Mouse (Mus musculus): ENCODE data around the gene Zbtb2. TPM values are rescaled to one million over a fixed set of nuclear protein-coding genes. Genes with fewer than 3 reads are reported as not detected.

The Zbtb2 gene
- polyA plus RNA-seq, 1 experiment from 2014 or later = 16.9 TPM

GRCm38 (mm10) chr10:4376931-4377330 lies 11.0 kb downstream of the Zbtb2 start:
- Histone ChIP-seq H3K27me3 (no peaks in the 10 kb centered on the region), H3K4me3 (no peak overlapping the region), H3K9ac (no peak overlapping the region), H3K36me3 (peaks cover 11% of the 10 kb centered on the region), H3K9me3 (no peaks in the 10 kb centered on the region), H3K27ac (replicated peaks) (no peak overlapping the region), H3K4me1 (replicated peaks) (peaks cover 5% of the 10 kb centered on the region), H3K4me2 (no peak overlapping the region)
- no peak for ATAC-seq (ENCODE audit: low read depth)
- WGBS = 88% methylated on average over 7 of the region's 7 CpGs

GRCm38 (mm10) chr10:4376461-4376860 lies 11.4 kb downstream of the Zbtb2 start:
- ATAC-seq (ENCODE audit: low read depth) = no peak
- Histone ChIP-seq H3K4me2 (no peak overlapping the region), H3K36me3 (peaks cover 11% of the 10 kb centered on the region), H3K9me3 (no peaks in the 10 kb centered on the region), H3K9ac (no peak overlapping the region), H3K4me1 (replicated peaks) (peaks cover 5% of the 10 kb centered on the region), H3K27ac (replicated peaks) (no peak overlapping the region), H3K4me3 (no peak overlapping the region), H3K27me3 (no peaks in the 10 kb centered on the region)
- WGBS = 76% methylated on average over 7 of the region's 7 CpGs

GRCm38 (mm10) chr10:4375267-4375666 lies 12.6 kb downstream of the Zbtb2 start:
- WGBS = 24% methylated on average over 7 of the region's 7 CpGs

GRCm38 (mm10) chr10:4374734-4375133 lies 13.2 kb downstream of the Zbtb2 start:
- Histone ChIP-seq H3K36me3 (peaks cover 17% of the 10 kb centered on the region), H3K4me2 (no peak overlapping the region), H3K9me3 (no peaks in the 10 kb centered on the region), H3K9ac (no peak overlapping the region), H3K4me1 (replicated peaks) (peaks cover 5% of the 10 kb centered on the region), H3K27me3 (no peaks in the 10 kb centered on the region), H3K27ac (replicated peaks) (no peak overlapping the region), H3K4me3 (no peak overlapping the region)
- no peak for ATAC-seq (ENCODE audit: low read depth)
- WGBS = 85% methylated on average over 4 of the region's 4 CpGs

More at GRCm38 (mm10) chr10:4375267-4375666, 12.6 kb downstream of the Zbtb2 start:
- peaks cover 11% of the 10 kb centered on the region for H3K36me3 ChIP-seq
- ATAC-seq (ENCODE audit: low read depth) = no peak
- H3K27ac ChIP-seq (replicated peaks) = no peak overlapping the region
- no peaks in the 10 kb centered on the region for H3K27me3 ChIP-seq
- H3K4me1 ChIP-seq (replicated peaks) = peaks cover 5% of the 10 kb centered on the region
- H3K9me3 ChIP-seq = no peaks in the 10 kb centered on the region
- H3K4me2 ChIP-seq = no peak overlapping the region
- H3K4me3 ChIP-seq = no peak overlapping the region
- no peak overlapping the region for H3K9ac ChIP-seq

- H3K9ac ChIP-seq = no peak overlapping the region
- 93% methylated on average over 7 of the region's 7 CpGs for WGBS
- no peak for ATAC-seq (ENCODE audit: low read depth)
These were observed 13.7 kb downstream of the Zbtb2 start for GRCm38 (mm10) chr10:4374239-4374638.

GRCm38 (mm10) chr10:4373558-4373957 lies 14.3 kb downstream of the Zbtb2 start:
- no peak for ATAC-seq (ENCODE audit: low read depth)
- H3K4me3 ChIP-seq = no peak overlapping the region
- WGBS = 88% methylated on average over 4 of the region's 4 CpGs
- H3K27me3 ChIP-seq = no peaks in the 10 kb centered on the region
- H3K9me3 ChIP-seq = no peaks in the 10 kb centered on the region
- peaks cover 28% of the 10 kb centered on the region for H3K36me3 ChIP-seq
- H3K27ac ChIP-seq (replicated peaks) = no peak overlapping the region
- H3K4me1 ChIP-seq (replicated peaks) = peaks cover 5% of the 10 kb centered on the region
- no peak overlapping the region for H3K4me2 ChIP-seq
- H3K9ac ChIP-seq = no peak overlapping the region

More at GRCm38 (mm10) chr10:4374239-4374638, 13.7 kb downstream of the Zbtb2 start:
- Histone ChIP-seq H3K4me2 (no peak overlapping the region), H3K4me3 (no peak overlapping the region), H3K9me3 (no peaks in the 10 kb centered on the region), H3K4me1 (replicated peaks) (peaks cover 5% of the 10 kb centered on the region), H3K27ac (replicated peaks) (no peak overlapping the region), H3K36me3 (peaks cover 21% of the 10 kb centered on the region), H3K27me3 (no peaks in the 10 kb centered on the region)

DNA sequence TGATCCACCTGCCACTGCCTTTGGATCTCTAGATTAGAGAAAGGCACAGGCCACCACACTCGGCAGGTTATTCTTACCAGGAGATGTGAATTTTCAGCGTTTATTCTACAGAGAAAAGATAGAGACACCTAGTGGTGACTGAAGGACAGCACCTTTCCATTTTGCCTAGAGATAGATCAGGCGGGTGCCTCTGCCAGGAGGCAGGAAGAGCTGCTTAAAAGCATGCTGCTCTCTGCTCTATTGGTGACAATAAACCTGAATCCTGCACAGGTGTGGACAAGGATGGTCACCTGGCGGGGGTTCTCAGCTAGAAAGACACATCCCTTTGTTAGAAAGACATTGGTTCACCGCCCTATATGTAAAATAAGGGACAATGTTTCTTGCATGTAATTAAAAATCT lies 15.9 kb downstream of the Zbtb2 start:
- ATAC-seq (ENCODE audit: low read depth) = peak; percentile 45; the same call in 1 of the 2 replicates
- Histone ChIP-seq H3K27me3 (no peaks in the 10 kb centered on the region), H3K4me2 (no peak overlapping the region), H3K9ac (no peak overlapping the region), H3K4me1 (replicated peaks) (peaks cover 5% of the 10 kb centered on the region), H3K9me3 (peaks cover 2% of the 10 kb centered on the region; the same call in 1 of the 2 replicates), H3K36me3 (peaks cover 43% of the 10 kb centered on the region), H3K4me3 (no peak overlapping the region), H3K27ac (replicated peaks) (no peak overlapping the region)
- 49% methylated on average over 5 of the region's 5 CpGs for WGBS

- H3K36me3 ChIP-seq = peaks cover 59% of the 10 kb centered on the region
- no peak overlapping the region for H3K4me3 ChIP-seq
- WGBS = 91% methylated on average over 11 of the region's 11 CpGs
- ATAC-seq (ENCODE audit: low read depth) = no peak
- peaks cover under 1% of the 10 kb centered on the region; the same call in 1 of the 2 replicates for H3K4me1 ChIP-seq (replicated peaks)
- H3K4me2 ChIP-seq = no peak overlapping the region
- no peaks in the 10 kb centered on the region for H3K27me3 ChIP-seq
- H3K9me3 ChIP-seq = peaks cover 4% of the 10 kb centered on the region; the same call in 1 of the 2 replicates
- no peak overlapping the region for H3K27ac ChIP-seq (replicated peaks)
- no peak overlapping the region for H3K9ac ChIP-seq
These were observed 17.8 kb downstream of the Zbtb2 start for GRCm38 (mm10) chr10:4370105-4370504.

DNA sequence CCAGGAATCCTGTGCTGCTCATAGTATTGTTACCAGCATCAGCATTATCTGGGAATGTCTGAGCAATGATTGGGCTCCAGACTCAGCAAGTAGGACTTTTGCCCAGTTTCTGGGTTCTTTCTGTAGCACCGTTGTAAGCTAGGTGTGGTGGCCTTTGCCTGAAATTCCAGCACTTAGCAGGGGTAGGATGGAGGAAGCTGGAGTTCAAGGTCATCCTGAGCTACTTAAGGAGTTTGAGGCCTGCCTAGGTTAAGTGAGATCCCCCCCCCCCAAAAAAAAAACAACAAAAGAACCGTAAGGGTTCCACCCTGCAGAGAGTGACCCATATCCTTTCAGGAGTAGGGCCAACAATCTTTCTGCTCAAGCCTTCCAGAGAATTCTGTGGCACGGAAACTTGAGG lies 23.3 kb downstream of the Zbtb2 start:
- no peak overlapping the region for H3K9ac ChIP-seq
- H3K4me1 ChIP-seq (replicated peaks) = no peaks in the 10 kb centered on the region
- WGBS = 91% methylated on average over 3 of the region's 3 CpGs
- H3K9me3 ChIP-seq = peaks cover 13% of the 10 kb centered on the region
- H3K4me3 ChIP-seq = no peak overlapping the region
- peaks cover 42% of the 10 kb centered on the region for H3K36me3 ChIP-seq
- no peak for ATAC-seq (ENCODE audit: low read depth)
- H3K27me3 ChIP-seq = no peaks in the 10 kb centered on the region
- no peak overlapping the region for H3K4me2 ChIP-seq
- H3K27ac ChIP-seq (replicated peaks) = no peak overlapping the region

- H3K36me3 ChIP-seq = peaks cover 61% of the 10 kb centered on the region
- no peaks in the 10 kb centered on the region for H3K27me3 ChIP-seq
- no peak overlapping the region for H3K4me2 ChIP-seq
- H3K4me1 ChIP-seq (replicated peaks) = no peaks in the 10 kb centered on the region
- ATAC-seq (ENCODE audit: low read depth) = no peak
- no peak overlapping the region for H3K4me3 ChIP-seq
- H3K9me3 ChIP-seq = peaks cover 3% of the 10 kb centered on the region; the same call in 1 of the 2 replicates
- H3K27ac ChIP-seq (replicated peaks) = no peak overlapping the region
- WGBS = 96% methylated on average over 10 of the region's 10 CpGs
- no peak overlapping the region for H3K9ac ChIP-seq
These were observed 30.5 kb downstream of the Zbtb2 start for GRCm38 (mm10) chr10:4357435-4357834.

DNA sequence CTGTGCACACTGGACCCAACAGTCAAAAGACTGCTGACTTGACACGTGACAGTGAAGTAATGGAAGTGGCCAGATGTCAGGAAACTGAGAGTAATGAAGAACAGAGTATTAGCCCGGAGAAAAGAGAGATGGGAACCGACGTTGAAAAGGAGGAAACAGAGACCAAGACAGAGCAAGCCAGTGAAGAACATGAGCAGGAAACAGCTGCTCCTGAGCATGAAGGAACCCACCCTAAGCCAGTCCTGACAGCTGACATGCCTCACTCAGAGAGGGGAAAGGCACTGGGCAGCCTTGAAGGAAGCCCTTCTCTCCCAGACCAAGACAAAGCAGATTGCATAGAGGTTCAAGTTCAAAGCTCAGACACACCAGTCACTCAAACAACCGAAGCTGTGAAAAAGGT lies 31.3 kb downstream of the Zbtb2 start:
- H3K9ac ChIP-seq = no peak overlapping the region
- no peaks in the 10 kb centered on the region for H3K4me1 ChIP-seq (replicated peaks)
- no peak for ATAC-seq (ENCODE audit: low read depth)
- no peak overlapping the region for H3K27ac ChIP-seq (replicated peaks)
- no peaks in the 10 kb centered on the region for H3K9me3 ChIP-seq
- WGBS = 85% methylated on average over 5 of the region's 5 CpGs
- H3K4me2 ChIP-seq = no peak overlapping the region
- H3K27me3 ChIP-seq = no peaks in the 10 kb centered on the region
- H3K4me3 ChIP-seq = no peak overlapping the region
- H3K36me3 ChIP-seq = peaks cover 61% of the 10 kb centered on the region

DNA sequence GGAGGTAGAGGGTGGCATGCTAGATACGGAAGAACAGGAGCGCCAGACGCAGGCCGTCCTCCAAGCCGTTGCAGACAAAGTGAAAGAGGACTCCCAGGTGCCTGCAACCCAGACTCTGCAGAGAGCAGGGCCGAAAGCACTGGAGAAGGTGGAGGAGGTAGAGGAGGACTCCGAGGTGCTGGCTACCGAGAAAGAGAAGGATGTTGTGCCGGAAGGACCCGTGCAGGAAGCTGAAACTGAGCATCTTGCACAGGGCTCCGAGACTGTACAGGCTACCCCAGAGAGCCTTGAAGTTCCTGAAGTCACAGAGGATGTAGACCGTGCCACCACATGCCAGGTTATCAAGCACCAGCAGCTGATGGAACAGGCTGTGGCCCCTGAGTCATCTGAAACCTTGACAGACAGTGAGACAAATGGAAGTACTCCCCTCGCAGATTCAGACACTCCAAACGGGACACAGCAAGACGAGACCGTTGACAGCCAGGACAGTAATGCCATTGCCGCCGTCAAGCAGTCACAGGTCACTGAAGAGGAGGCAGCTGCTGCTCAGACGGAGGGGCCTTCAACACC lies 31.9 kb downstream of the Zbtb2 start:
- no peak overlapping the region for H3K9ac ChIP-seq
- H3K4me1 ChIP-seq (replicated peaks) = no peaks in the 10 kb centered on the region
- H3K36me3 ChIP-seq = peaks cover 61% of the 10 kb centered on the region
- WGBS = 90% methylated on average over 19 of the region's 19 CpGs
- no peak overlapping the region for H3K27ac ChIP-seq (replicated peaks)
- H3K9me3 ChIP-seq = no peaks in the 10 kb centered on the region
- H3K27me3 ChIP-seq = no peaks in the 10 kb centered on the region
- no peak for ATAC-seq (ENCODE audit: low read depth)
- H3K4me2 ChIP-seq = no peak overlapping the region
- H3K4me3 ChIP-seq = no peak overlapping the region

Data from neural tube, embryonic 13.5 days (tissue).